ENCODE assay signal across 9 mouse cellular contexts in the genomic region with DNA sequence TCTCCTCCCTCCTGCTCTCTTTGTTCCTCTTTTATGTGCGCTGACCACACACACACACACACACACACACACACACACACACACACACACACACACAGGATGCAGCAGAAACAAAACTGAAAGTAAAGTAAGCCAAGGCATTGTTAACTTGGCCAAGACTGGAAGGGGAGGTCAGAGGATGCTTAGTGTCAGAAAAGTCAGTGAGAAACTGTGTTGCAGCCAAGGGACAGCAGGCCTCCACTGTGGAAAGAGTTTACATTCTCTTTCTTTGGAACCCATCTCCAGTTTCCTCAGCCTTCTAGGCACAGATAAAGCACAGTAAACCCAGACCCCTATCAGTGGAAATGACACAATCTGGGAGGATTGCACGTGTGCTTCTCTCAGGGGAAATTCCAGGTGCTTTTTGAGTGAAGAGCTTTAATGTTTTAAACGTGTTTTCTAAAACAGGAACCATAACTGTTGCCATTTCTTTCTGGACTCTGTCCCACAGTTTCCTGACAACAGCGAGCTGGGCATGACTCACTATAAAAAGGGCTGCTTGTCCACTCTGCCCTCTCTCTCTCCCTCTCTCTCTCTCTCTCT. TPM values are rescaled to one million over a fixed set of nuclear protein-coding genes. Genes with fewer than 3 reads are reported as not detected.
A peak's percentile ranks its signal among the peaks of the same experiment; 100 is the strongest.
DNase-seq lines count a peak whose midpoint lies in the region; ATAC-seq and TF ChIP-seq lines count a peak whose summit lies in the region.
"Not testable (repeated sequence)": the region's sequence is repeated elsewhere in the genome, so short reads cannot be mapped to it uniquely, and the experiment has no call there.
"Had no signal": no experiment of that assay in that cellular context is flagged by ENCODE, and none has a peak within 500 bp of the region (broad histone marks: within the 10 kb centered on the region; RNA-seq: fewer than 3 reads in every experiment).

No protein-coding gene starts in this region.

- H3K9me3 ChIP-seq in heart, postnatal 0 days (replicated peaks; ENCODE audit: control insufficient read depth, low read length); kidney, embryonic 14.5 days (ENCODE audit: control insufficient read depth, low read length); liver, embryonic 15.5 days (replicated peaks): not testable (repeated sequence)

- H3K36me3 ChIP-seq in heart, postnatal 0 days (replicated peaks; ENCODE audit: control insufficient read depth, insufficient read depth, low read length); kidney, embryonic 14.5 days (ENCODE audit: control insufficient read depth, insufficient read depth, low read length); liver, embryonic 15.5 days (replicated peaks): not testable (repeated sequence)

- 0 out of 2 replicates have a peak, but pooled peaks have one; percentile 14 for TF ChIP-seq EP300 in heart, postnatal 0 days (IDR thresholded peaks at IDR 0.05; ENCODE audit: low read depth)

- H3K4me1 ChIP-seq in heart, postnatal 0 days (ENCODE audit: control insufficient read depth, insufficient read depth); kidney, embryonic 14.5 days (ENCODE audit: control insufficient read depth, insufficient read depth, low read length); liver, embryonic 15.5 days (replicated peaks): not testable (repeated sequence)

- H3K4me2 ChIP-seq in heart, postnatal 0 days (ENCODE audit: low read depth, low read length) = peak overlapping the region; percentile 23; the same call in 1 of the 2 replicates
- not testable (repeated sequence) for H3K4me2 ChIP-seq in kidney, embryonic 14.5 days (replicated peaks; ENCODE audit: low read depth, low read length); liver, embryonic 15.5 days

- peak overlapping the region; percentile 35 for H3K4me3 ChIP-seq in heart, postnatal 0 days (ENCODE audit: low read depth, low read length)
- H3K4me3 ChIP-seq in kidney, embryonic 14.5 days (ENCODE audit: low read length); liver, embryonic 15.5 days (replicated peaks): not testable (repeated sequence)

- peak overlapping the region; percentile 76 for H3K27ac ChIP-seq in heart, postnatal 0 days (ENCODE audit: low read depth)
- H3K27ac ChIP-seq in kidney, embryonic 14.5 days (ENCODE audit: low read depth, low read length) = not testable (repeated sequence)
- peak overlapping the region; percentile 33; the same call in 1 of the 2 replicates for H3K27ac ChIP-seq in liver, embryonic 15.5 days (replicated peaks)

- TF ChIP-seq CTCF in heart, postnatal 0 days (IDR thresholded peaks at IDR 0.05; ENCODE audit: low read depth) = not testable (repeated sequence)

- 13% methylated on average over 4 of the region's 4 CpGs for WGBS in heart, postnatal 0 days
- WGBS in kidney, embryonic 14.5 days = 23% methylated on average over 4 of the region's 4 CpGs
- WGBS in liver, embryonic 15.5 days (ENCODE audit: insufficient replicate concordance) = under 1% methylated on average over 4 of the region's 4 CpGs

- ATAC-seq in heart, postnatal 0 days (ENCODE audit: insufficient read depth, low read depth) = peak; percentile 88
- ATAC-seq in kidney, embryonic 14.5 days (ENCODE audit: low FRiP score, low TSS enrichment) = peak; percentile 72
- peak; percentile 65 for ATAC-seq in liver, embryonic 15.5 days (ENCODE audit: insufficient read depth)
- peak; percentile 87 for ATAC-seq in monocyte, adult 5-6 weeks (replicated peaks; ENCODE audit: insufficient number of reproducible peaks, low FRiP score, low TSS enrichment, poor library complexity, severe bottlenecking)

- not testable (repeated sequence) for H3K9ac ChIP-seq in heart, postnatal 0 days (replicated peaks; ENCODE audit: low read depth, low read length); kidney, embryonic 14.5 days (ENCODE audit: low read depth, low read length); liver, embryonic 15.5 days

- DNase-seq in adrenal gland, adult 8-10 months = peak; percentile 44
- peak; percentile 2 to 5 for DNase-seq in frontal cortex, postnatal 36 days (ENCODE audit: low spot score in 2 of 2)
- DNase-seq in heart, postnatal 0 days (ENCODE audit: low spot score) = peak; percentile 38
- peak; percentile 85 to 91 for DNase-seq in spleen, postnatal 36 days (ENCODE audit: low spot score in 2 of 2)
- DNase-seq in yolk sac, embryonic 10.5 days (ENCODE audit: low spot score) = peak; percentile 5

- not testable (repeated sequence) for H3K27me3 ChIP-seq in heart, postnatal 0 days (ENCODE audit: control insufficient read depth, insufficient read depth, low read length); kidney, embryonic 14.5 days (ENCODE audit: control insufficient read depth, insufficient read depth, low read length); liver, embryonic 15.5 days

RNA-seq across cellular contexts. Expression of gene Gbp9, which starts 29.0 kb away (rescaled TPM):
- 10 to 100 TPM in 2 of 4 experiments, 1 to 10 TPM in 2; 6.2 to 13.3 (median 8.8) TPM for total RNA-seq in adrenal gland, adult 8-10 months (2022)
- total RNA-seq in heart, postnatal 0 days (2014; rRNA removed; ENCODE audit: low replicate concordance) = 9.3 and 11.1 TPM in 2 replicates
- polyA plus RNA-seq in heart, postnatal 0 days (2015; fragmentation: Nextera tagmentation; extraction: Ambion mirVana) = 3.6 and 4.7 TPM in 2 replicates
- 0.76 and 2.1 TPM in 2 replicates for polyA plus RNA-seq in kidney, embryonic 14.5 days (2014; fragmentation: Nextera tagmentation; extraction: Ambion mirVana)
- 1.1 and 1.2 TPM in 2 replicates for polyA plus RNA-seq in liver, embryonic 15.5 days (2015; fragmentation: Nextera tagmentation; extraction: Ambion mirVana)
- total RNA-seq in monocyte, adult 5-6 weeks (2017) = 66.5 to 102 TPM (median 67.7 TPM) in 3 replicates

RNA-seq across cellular contexts. Expression of gene Gbp8, which starts 29.0 kb away (rescaled TPM):
- 1 to 10 TPM in 2 of 4 experiments, under 1 TPM in 2; 0.70 to 1.9 (median 1.3) TPM for total RNA-seq in adrenal gland, adult 8-10 months (2022)
- total RNA-seq in heart, postnatal 0 days (2014; rRNA removed; ENCODE audit: low replicate concordance) = 0.85 TPM in 1 of 2 replicates, not detected in the other
- polyA plus RNA-seq in heart, postnatal 0 days (2015; fragmentation: Nextera tagmentation; extraction: Ambion mirVana) = 0.44 and 0.45 TPM in 2 replicates
- polyA plus RNA-seq in kidney, embryonic 14.5 days (2014; fragmentation: Nextera tagmentation; extraction: Ambion mirVana) = 0.31 and 0.39 TPM in 2 replicates
- 2.4 and 3.2 TPM in 2 replicates for polyA plus RNA-seq in liver, embryonic 15.5 days (2015; fragmentation: Nextera tagmentation; extraction: Ambion mirVana)
- 17.8 to 77.4 TPM (median 18.2 TPM) in 3 replicates for total RNA-seq in monocyte, adult 5-6 weeks (2017)
- polyA plus RNA-seq: limb, embryonic 10.5 days had no signal

RNA-seq across cellular contexts. Expression of gene Gbp4, which starts 29.0 kb away (rescaled TPM):
- 1 to 10 TPM; 4.1 to 7.1 (median 5.6) TPM for total RNA-seq in adrenal gland, adult 8-10 months (2022)
- total RNA-seq in heart, postnatal 0 days (2014; rRNA removed; ENCODE audit: low replicate concordance) = 21.5 and 27.7 TPM in 2 replicates
- polyA plus RNA-seq in heart, postnatal 0 days (2015; fragmentation: Nextera tagmentation; extraction: Ambion mirVana) = 2.3 and 2.9 TPM in 2 replicates
- 0.24 and 0.31 TPM in 2 replicates for polyA plus RNA-seq in kidney, embryonic 14.5 days (2014; fragmentation: Nextera tagmentation; extraction: Ambion mirVana)
- 0.61 and 0.90 TPM in 2 replicates for polyA plus RNA-seq in liver, embryonic 15.5 days (2015; fragmentation: Nextera tagmentation; extraction: Ambion mirVana)
- 22.6 to 80.8 TPM (median 23.8 TPM) in 3 replicates for total RNA-seq in monocyte, adult 5-6 weeks (2017)

Comparison
In these comparisons a context has a peak if more than half of its experiments do, and no peak if none do; other contexts are left out.
1. DNase-seq: peak in every context shown above with its lines; median percentile 88 in spleen, postnatal 36 days; 44 in adrenal gland, adult 8-10 months; 38 in heart, postnatal 0 days; 5 in yolk sac, embryonic 10.5 days; 4 in frontal cortex, postnatal 36 days.